Mouse (Mus musculus) stomach, postnatal 0 days (tissue): ENCODE measurements around the gene Dok1. TPM values are rescaled to one million over a fixed set of nuclear protein-coding genes. Genes with fewer than 3 reads are reported as not detected.

Experiments used
- ATAC-seq: fragments of 200-750 bp; cut with Nextera tagmentation; 2 replicates; pipeline ENCODE4 v1.8.0; 2017; ENCODE audit not compliant: low FRiP score, low TSS enrichment
- DNase-seq: peaks from one replicate; pipeline ENCODE4 v3.0.0-alpha.2; 2016; ENCODE audit warnings: low spot score
- H3K27ac ChIP-seq: fragments of 300-500 bp; sonication (generic); replicated peaks from 2 replicates; pipeline ENCODE4 v1.5.1; 2014; ENCODE audit warnings: mild to moderate bottlenecking, control low read depth
- H3K27me3 ChIP-seq: fragments of 300-500 bp; sonication (generic); 2 replicates; pipeline ENCODE4 v1.6.1; 2014; ENCODE audit warnings: low read length; ENCODE audit not compliant: control insufficient read depth, insufficient read depth
- H3K36me3 ChIP-seq: fragments of 300-500 bp; sonication (generic); 2 replicates; pipeline ENCODE4 v1.6.1; 2014; ENCODE audit warnings: low read length, mixed read lengths; ENCODE audit not compliant: control insufficient read depth, insufficient read depth
- H3K4me1 ChIP-seq: fragments of 300-500 bp; sonication (generic); replicated peaks from 2 replicates; pipeline ENCODE4 v1.6.1; 2014; ENCODE audit warnings: antibody characterized with exemption; ENCODE audit not compliant: control insufficient read depth, insufficient read depth
- H3K4me2 ChIP-seq: fragments of 300-500 bp; sonication (generic); replicated peaks from 2 replicates; pipeline ENCODE4 v1.6.1; 2014; ENCODE audit warnings: low read depth, mild to moderate bottlenecking, control low read depth, moderate library complexity
- H3K4me3 ChIP-seq: fragments of 300-500 bp; sonication (generic); 2 replicates; pipeline ENCODE4 v1.5.1; 2014; ENCODE audit warnings: low read depth, low read length, control low read depth
- H3K9ac ChIP-seq: fragments of 300-500 bp; sonication (generic); 2 replicates; pipeline ENCODE4 v1.6.1; 2014; ENCODE audit warnings: mild to moderate bottlenecking, low read length, control low read depth, mixed read lengths
- H3K9me3 ChIP-seq: fragments of 300-500 bp; sonication (generic); 2 replicates; pipeline ENCODE4 v1.6.1; 2016; ENCODE audit warnings: low read length; ENCODE audit not compliant: control insufficient read depth
- CTCF ChIP-seq: IDR thresholded peaks from 2 replicates; pipeline ENCODE4 v1.5.1; 2016; ENCODE audit warnings: antibody characterized with exemption, low read depth, mild to moderate bottlenecking, moderate library complexity
- EP300 ChIP-seq: optimal IDR thresholded peaks from 2 replicates; pipeline ENCODE3; 2016; ENCODE audit warnings: antibody characterized with exemption
- WGBS: fragments of 180-500 bp; shearing (Covaris S2); extraction: QIAGEN DNeasy Blood & Tissue Kit; methylation state at CpG from one replicate; pipeline ENCODE4 v1.1.7; 2014; 5-methylcytosine and 5-hydroxymethylcytosine counted together
- polyA plus RNA-seq: library from polyadenylated mRNA; unstranded; fragments of >200 nt; fragmentation: Nextera tagmentation; extraction: Ambion mirVana; gene quantifications from 2 replicates; pipeline ENCODE4 v1.2.1, GENCODE M21; 2015

Dok1 gene
- polyA plus RNA-seq, 1 experiment from 2014 or later, result 8.3 TPM

- H3K4me2 ChIP-seq, result no peak overlapping the region
Measured at GRCm38 (mm10) chr6:83068221-83068620, 35.0 kb upstream of the Dok1 start.

GRCm38 (mm10) chr6:83066441-83066840 lies 33.2 kb upstream of the Dok1 start:
- TF ChIP-seq EP300, result no peak
- no peak for TF ChIP-seq CTCF
- no peak for ATAC-seq

More at GRCm38 (mm10) chr6:83068221-83068620, 35.0 kb upstream of the Dok1 start:
- peak overlapping the region; percentile 28 for H3K4me3 ChIP-seq
- H3K4me1 ChIP-seq, result no peaks in the 10 kb centered on the region
- ATAC-seq (no peak), DNase-seq (no peak)
- WGBS, result 16% methylated on average over 8 of the region's 8 CpGs
- TF ChIP-seq CTCF (no peak), EP300 (no peak)
- H3K27me3 ChIP-seq, result peaks cover 40% of the 10 kb centered on the region
- no peak overlapping the region for H3K27ac ChIP-seq
- H3K9me3 ChIP-seq, result no peaks in the 10 kb centered on the region
- H3K9ac ChIP-seq, result no peak overlapping the region
- H3K36me3 ChIP-seq, result no peaks in the 10 kb centered on the region

GRCm38 (mm10) chr6:83065995-83066394 lies 32.7 kb upstream of the Dok1 start:
- DNase-seq, result no peak

More at GRCm38 (mm10) chr6:83066441-83066840, 33.2 kb upstream of the Dok1 start:
- Histone ChIP-seq H3K4me3 (no peak overlapping the region), H3K36me3 (no peaks in the 10 kb centered on the region), H3K9ac (no peak overlapping the region), H3K4me1 (no peaks in the 10 kb centered on the region), H3K9me3 (no peaks in the 10 kb centered on the region), H3K27me3 (peaks cover 28% of the 10 kb centered on the region), H3K4me2 (no peak overlapping the region), H3K27ac (no peak overlapping the region)
- DNase-seq, result no peak
- WGBS, result 44% methylated on average over 6 of the region's 6 CpGs

GRCm38 (mm10) chr6:83058725-83059124 lies 25.5 kb upstream of the Dok1 start:
- TF ChIP-seq EP300 (no peak), CTCF (no peak)
- 92% methylated on average over 2 of the region's 2 CpGs for WGBS

More at GRCm38 (mm10) chr6:83065995-83066394, 32.7 kb upstream of the Dok1 start:
- WGBS, result 38% methylated on average over 8 of the region's 8 CpGs
- Histone ChIP-seq H3K36me3 (no peaks in the 10 kb centered on the region), H3K4me2 (no peak overlapping the region), H3K27me3 (peaks cover 23% of the 10 kb centered on the region; the same call in 1 of the 2 replicates), H3K9me3 (no peaks in the 10 kb centered on the region), H3K9ac (no peak overlapping the region), H3K4me3 (no peak overlapping the region), H3K27ac (no peak overlapping the region), H3K4me1 (no peaks in the 10 kb centered on the region)
- ATAC-seq, result no peak
- TF ChIP-seq EP300 (no peak), CTCF (no peak)

GRCm38 (mm10) chr6:83057790-83058189 lies 24.5 kb upstream of the Dok1 start, which contains the start of gene Dqx1:
Gene Dqx1 (plus strand): TSS chr6:83057844.
- Histone ChIP-seq H3K9me3 (no peaks in the 10 kb centered on the region), H3K4me1 (no peaks in the 10 kb centered on the region; the same call in 1 of the 2 replicates), H3K9ac (0 out of 2 replicates have a peak within 1 kb of the TSS, but pooled peaks have one; percentile 27), H3K27me3 (no peaks in the 10 kb centered on the region), H3K4me2 (peak within 1 kb of the TSS; percentile 43), H3K27ac (peak within 1 kb of the TSS; percentile 53), H3K36me3 (peaks cover 11% of the 10 kb centered on the region), H3K4me3 (peak within 1 kb of the TSS; percentile 10; the same call in 1 of the 2 replicates)
- TF ChIP-seq CTCF, result no peak
- TF ChIP-seq EP300, result no peak
- DNase-seq, result peak; percentile 91
- WGBS, result 29% methylated on average over 3 of the region's 3 CpGs
- ATAC-seq, result peak; percentile 85

More at GRCm38 (mm10) chr6:83058725-83059124, 25.5 kb upstream of the Dok1 start:
- Histone ChIP-seq H3K9ac (0 out of 2 replicates have a peak overlapping the region, but pooled peaks have one; percentile 27), H3K9me3 (no peaks in the 10 kb centered on the region), H3K27me3 (no peaks in the 10 kb centered on the region), H3K4me3 (no peak overlapping the region), H3K4me2 (peak overlapping the region; percentile 43), H3K4me1 (no peaks in the 10 kb centered on the region; the same call in 1 of the 2 replicates), H3K36me3 (peaks cover 11% of the 10 kb centered on the region), H3K27ac (peak overlapping the region; percentile 53; the same call in 1 of the 2 replicates)
- ATAC-seq, result no peak
- no peak for DNase-seq

GRCm38 (mm10) chr6:83054871-83055431 lies 21.7 kb upstream of the Dok1 start, which contains the start of gene Htra2:
Gene Htra2 (minus strand): TSS chr6:83055273.
- DNase-seq (no peak), ATAC-seq (peak; percentile 9)
- H3K9me3 ChIP-seq, result no peaks in the 10 kb centered on the region
- WGBS, result under 1% methylated on average over 49 of the region's 50 CpGs
- no peaks in the 10 kb centered on the region for H3K27me3 ChIP-seq
- H3K4me3 ChIP-seq, result peak within 1 kb of the TSS; percentile 95
- TF ChIP-seq CTCF, result peak; percentile 65
- no peak for TF ChIP-seq EP300
- H3K27ac ChIP-seq, result peak within 1 kb of the TSS; percentile 91
- H3K4me1 ChIP-seq, result peaks cover 3% of the 10 kb centered on the region; the same call in 1 of the 2 replicates
- H3K36me3 ChIP-seq, result peaks cover 14% of the 10 kb centered on the region
- peak within 1 kb of the TSS; percentile 97 for H3K4me2 ChIP-seq
- H3K9ac ChIP-seq, result peak within 1 kb of the TSS; percentile 96
